Mouse (Mus musculus) heart, adult 2 months (tissue): ENCODE measurements around the gene Cadm3.

Experiments used
- CTCF ChIP-seq: fragments of 200-600 bp; IDR thresholded peaks from 2 replicates; pipeline ENCODE4 v1.8.1; 2022; ENCODE audit warnings: antibody characterized with exemption, mild to moderate bottlenecking, moderate library complexity
- POLR2A ChIP-seq: fragments of 200-500 bp; IDR thresholded peaks from 2 replicates; pipeline ENCODE4 v1.6.1; 2011; ENCODE audit warnings: mild to moderate bottlenecking, low read depth, low read length, control low read depth; ENCODE audit not compliant: insufficient read depth

GRCm38 (mm10) chr1:173361651-173362050 is 5.8 kb downstream of the Cadm3 start:
- no peak for TF ChIP-seq CTCF
- TF ChIP-seq POLR2A, result no peak
